Mouse (Mus musculus): ENCODE measurements around the gene Trp73. TPM values are rescaled to one million over a fixed set of nuclear protein-coding genes. Genes with fewer than 3 reads are reported as not detected.

Gene Trp73
- 0.84 and 1.3 TPM in 2 replicates for polyA plus RNA-seq (2015; fragmentation: Nextera tagmentation; extraction: Ambion mirVana)

GRCm38 (mm10) chr4:154140182-154140212 lies at the start of gene Trp73:
Gene Trp73, minus strand, starts transcription at chr4:154140208.
- H3K9ac ChIP-seq (ENCODE audit: low read depth, low read length) = peak within 1 kb of the TSS; percentile 61
- no peaks in the 10 kb centered on the region for H3K36me3 ChIP-seq (ENCODE audit: control insufficient read depth, insufficient read depth, low read length)
- no peak within 1 kb of the TSS for H3K27ac ChIP-seq (ENCODE audit: low read depth, low read length)
- peaks cover 30% of the 10 kb centered on the region for H3K4me1 ChIP-seq (ENCODE audit: control insufficient read depth, insufficient read depth, low read depth, low read length)
- peak within 1 kb of the TSS; percentile 49 for H3K4me3 ChIP-seq (ENCODE audit: low read length)
- peaks cover 42% of the 10 kb centered on the region for H3K27me3 ChIP-seq (replicated peaks; ENCODE audit: control insufficient read depth, insufficient read depth, low read length)
- 0% methylated on average over 4 of the region's 4 CpGs for WGBS
- H3K9me3 ChIP-seq (ENCODE audit: control insufficient read depth, low read length) = no peaks in the 10 kb centered on the region
- peak within 1 kb of the TSS; percentile 95 for H3K4me2 ChIP-seq (ENCODE audit: low read length)
- no peak for ATAC-seq

- WGBS = 71% methylated on average over 8 of the region's 8 CpGs
- Histone ChIP-seq H3K27me3 (replicated peaks; ENCODE audit: control insufficient read depth, insufficient read depth, low read length) (no peaks in the 10 kb centered on the region), H3K4me2 (ENCODE audit: low read length) (no peak overlapping the region), H3K27ac (ENCODE audit: low read depth, low read length) (no peak overlapping the region), H3K36me3 (ENCODE audit: control insufficient read depth, insufficient read depth, low read length) (no peaks in the 10 kb centered on the region), H3K9me3 (ENCODE audit: control insufficient read depth, low read length) (no peaks in the 10 kb centered on the region), H3K4me3 (ENCODE audit: low read length) (no peak overlapping the region), H3K9ac (ENCODE audit: low read depth, low read length) (no peak overlapping the region), H3K4me1 (ENCODE audit: control insufficient read depth, insufficient read depth, low read depth, low read length) (no peaks in the 10 kb centered on the region)
- ATAC-seq = no peak
These were observed 48.9 kb upstream of the Trp73 start for GRCm38 (mm10) chr4:154188948-154189347.

- no peaks in the 10 kb centered on the region for H3K4me1 ChIP-seq (ENCODE audit: control insufficient read depth, insufficient read depth, low read depth, low read length)
- WGBS = 84% methylated on average over 11 of the region's 11 CpGs
- no peak overlapping the region for H3K4me2 ChIP-seq (ENCODE audit: low read length)
- H3K27ac ChIP-seq (ENCODE audit: low read depth, low read length) = no peak overlapping the region
- H3K9me3 ChIP-seq (ENCODE audit: control insufficient read depth, low read length) = no peaks in the 10 kb centered on the region
- H3K9ac ChIP-seq (ENCODE audit: low read depth, low read length) = no peak overlapping the region
- no peak overlapping the region for H3K4me3 ChIP-seq (ENCODE audit: low read length)
- H3K36me3 ChIP-seq (ENCODE audit: control insufficient read depth, insufficient read depth, low read length) = no peaks in the 10 kb centered on the region
- ATAC-seq = no peak
- no peaks in the 10 kb centered on the region for H3K27me3 ChIP-seq (replicated peaks; ENCODE audit: control insufficient read depth, insufficient read depth, low read length)
These were observed 46.1 kb upstream of the Trp73 start for GRCm38 (mm10) chr4:154186002-154186537.

GRCm38 (mm10) chr4:154185001-154185400 lies 45.0 kb upstream of the Trp73 start:
- Histone ChIP-seq H3K9ac (ENCODE audit: low read depth, low read length) (no peak overlapping the region), H3K27me3 (replicated peaks; ENCODE audit: control insufficient read depth, insufficient read depth, low read length) (no peaks in the 10 kb centered on the region), H3K9me3 (ENCODE audit: control insufficient read depth, low read length) (no peaks in the 10 kb centered on the region), H3K4me1 (ENCODE audit: control insufficient read depth, insufficient read depth, low read depth, low read length) (no peaks in the 10 kb centered on the region), H3K36me3 (ENCODE audit: control insufficient read depth, insufficient read depth, low read length) (no peaks in the 10 kb centered on the region), H3K27ac (ENCODE audit: low read depth, low read length) (no peak overlapping the region), H3K4me2 (ENCODE audit: low read length) (no peak overlapping the region), H3K4me3 (ENCODE audit: low read length) (no peak overlapping the region)
- 75% methylated on average over 5 of the region's 5 CpGs for WGBS
- ATAC-seq = no peak

GRCm38 (mm10) chr4:154183566-154183965 lies 43.6 kb upstream of the Trp73 start:
- ATAC-seq = no peak
- Histone ChIP-seq H3K36me3 (ENCODE audit: control insufficient read depth, insufficient read depth, low read length) (no peaks in the 10 kb centered on the region), H3K9ac (ENCODE audit: low read depth, low read length) (no peak overlapping the region), H3K4me3 (ENCODE audit: low read length) (no peak overlapping the region), H3K9me3 (ENCODE audit: control insufficient read depth, low read length) (no peaks in the 10 kb centered on the region), H3K27ac (ENCODE audit: low read depth, low read length) (no peak overlapping the region), H3K4me1 (ENCODE audit: control insufficient read depth, insufficient read depth, low read depth, low read length) (no peaks in the 10 kb centered on the region), H3K4me2 (ENCODE audit: low read length) (no peak overlapping the region), H3K27me3 (replicated peaks; ENCODE audit: control insufficient read depth, insufficient read depth, low read length) (no peaks in the 10 kb centered on the region)
- WGBS = 70% methylated on average over 5 of the region's 5 CpGs

- no peak overlapping the region for H3K4me2 ChIP-seq (ENCODE audit: low read length)
- WGBS = 86% methylated on average over 7 of the region's 7 CpGs
- no peak overlapping the region for H3K9ac ChIP-seq (ENCODE audit: low read depth, low read length)
- H3K9me3 ChIP-seq (ENCODE audit: control insufficient read depth, low read length) = no peaks in the 10 kb centered on the region
- no peaks in the 10 kb centered on the region for H3K4me1 ChIP-seq (ENCODE audit: control insufficient read depth, insufficient read depth, low read depth, low read length)
- H3K36me3 ChIP-seq (ENCODE audit: control insufficient read depth, insufficient read depth, low read length) = no peaks in the 10 kb centered on the region
- no peak for ATAC-seq
- no peaks in the 10 kb centered on the region for H3K27me3 ChIP-seq (replicated peaks; ENCODE audit: control insufficient read depth, insufficient read depth, low read length)
- H3K4me3 ChIP-seq (ENCODE audit: low read length) = no peak overlapping the region
- no peak overlapping the region for H3K27ac ChIP-seq (ENCODE audit: low read depth, low read length)
These were observed 41.0 kb upstream of the Trp73 start for GRCm38 (mm10) chr4:154181001-154181400.

- no peak overlapping the region for H3K27ac ChIP-seq (ENCODE audit: low read depth, low read length)
- H3K27me3 ChIP-seq (replicated peaks; ENCODE audit: control insufficient read depth, insufficient read depth, low read length) = 0 out of 2 replicates have a peak, but pooled peaks cover under 1% of the 10 kb centered on the region
- H3K4me2 ChIP-seq (ENCODE audit: low read length) = no peak overlapping the region
- no peaks in the 10 kb centered on the region for H3K36me3 ChIP-seq (ENCODE audit: control insufficient read depth, insufficient read depth, low read length)
- WGBS = 72% methylated on average over 8 of the region's 8 CpGs
- no peaks in the 10 kb centered on the region for H3K9me3 ChIP-seq (ENCODE audit: control insufficient read depth, low read length)
- no peaks in the 10 kb centered on the region; the same call in none of the 2 replicates for H3K4me1 ChIP-seq (ENCODE audit: control insufficient read depth, insufficient read depth, low read depth, low read length)
- H3K4me3 ChIP-seq (ENCODE audit: low read length) = no peak overlapping the region
- ATAC-seq = no peak
- no peak overlapping the region for H3K9ac ChIP-seq (ENCODE audit: low read depth, low read length)
These were observed 37.2 kb upstream of the Trp73 start for GRCm38 (mm10) chr4:154177257-154177656.

- no peak overlapping the region for H3K27ac ChIP-seq (ENCODE audit: low read depth, low read length)
- no peaks in the 10 kb centered on the region for H3K36me3 ChIP-seq (ENCODE audit: control insufficient read depth, insufficient read depth, low read length)
- 32% methylated on average over 13 of the region's 13 CpGs for WGBS
- no peak for ATAC-seq
- peak overlapping the region; percentile 97 for H3K4me2 ChIP-seq (ENCODE audit: low read length)
- peak overlapping the region; percentile 53 for H3K4me3 ChIP-seq (ENCODE audit: low read length)
- H3K9me3 ChIP-seq (ENCODE audit: control insufficient read depth, low read length) = no peaks in the 10 kb centered on the region
- H3K4me1 ChIP-seq (ENCODE audit: control insufficient read depth, insufficient read depth, low read depth, low read length) = peaks cover 16% of the 10 kb centered on the region
- H3K27me3 ChIP-seq (replicated peaks; ENCODE audit: control insufficient read depth, insufficient read depth, low read length) = peaks cover 27% of the 10 kb centered on the region
- no peak overlapping the region for H3K9ac ChIP-seq (ENCODE audit: low read depth, low read length)
These were observed 32.1 kb upstream of the Trp73 start for GRCm38 (mm10) chr4:154171931-154172604.

- no peak for ATAC-seq
- WGBS = under 1% methylated on average over 37 of the region's 37 CpGs
- H3K4me3 ChIP-seq (ENCODE audit: low read length) = peak overlapping the region; percentile 53
- H3K4me2 ChIP-seq (ENCODE audit: low read length) = peak overlapping the region; percentile 97
- no peaks in the 10 kb centered on the region for H3K36me3 ChIP-seq (ENCODE audit: control insufficient read depth, insufficient read depth, low read length)
- peaks cover 16% of the 10 kb centered on the region for H3K4me1 ChIP-seq (ENCODE audit: control insufficient read depth, insufficient read depth, low read depth, low read length)
- H3K27me3 ChIP-seq (replicated peaks; ENCODE audit: control insufficient read depth, insufficient read depth, low read length) = peaks cover 27% of the 10 kb centered on the region
- no peak overlapping the region for H3K27ac ChIP-seq (ENCODE audit: low read depth, low read length)
- H3K9me3 ChIP-seq (ENCODE audit: control insufficient read depth, low read length) = no peaks in the 10 kb centered on the region
- peak overlapping the region; percentile 64 for H3K9ac ChIP-seq (ENCODE audit: low read depth, low read length)
These were observed 31.3 kb upstream of the Trp73 start for GRCm38 (mm10) chr4:154171151-154171930.

Measured in hindbrain, embryonic 16.5 days (tissue).